Mouse (Mus musculus) urinary bladder, adult 18-20 months (tissue): ENCODE results near the gene Unc119.

Experiments used
- DNase-seq, 2 experiments: peaks; one replicate each; pipeline ENCODE4 v3.0.0; 2022; ENCODE audit warnings: low spot score in 2 of 2, mixed read lengths in 2 of 2

Gene Unc119

GRCm38 (mm10) chr11:78371711-78372110 lies 28.4 kb downstream of the Unc119 start:
- DNase-seq = no peak

- DNase-seq = no peak
These were observed 28.9 kb downstream of the Unc119 start for GRCm38 (mm10) chr11:78372166-78372565.

GRCm38 (mm10) chr11:78372610-78373009 lies 29.3 kb downstream of the Unc119 start:
- no peak for DNase-seq

GRCm38 (mm10) chr11:78374147-78374546 lies 30.9 kb downstream of the Unc119 start:
- DNase-seq = no peak

DNA sequence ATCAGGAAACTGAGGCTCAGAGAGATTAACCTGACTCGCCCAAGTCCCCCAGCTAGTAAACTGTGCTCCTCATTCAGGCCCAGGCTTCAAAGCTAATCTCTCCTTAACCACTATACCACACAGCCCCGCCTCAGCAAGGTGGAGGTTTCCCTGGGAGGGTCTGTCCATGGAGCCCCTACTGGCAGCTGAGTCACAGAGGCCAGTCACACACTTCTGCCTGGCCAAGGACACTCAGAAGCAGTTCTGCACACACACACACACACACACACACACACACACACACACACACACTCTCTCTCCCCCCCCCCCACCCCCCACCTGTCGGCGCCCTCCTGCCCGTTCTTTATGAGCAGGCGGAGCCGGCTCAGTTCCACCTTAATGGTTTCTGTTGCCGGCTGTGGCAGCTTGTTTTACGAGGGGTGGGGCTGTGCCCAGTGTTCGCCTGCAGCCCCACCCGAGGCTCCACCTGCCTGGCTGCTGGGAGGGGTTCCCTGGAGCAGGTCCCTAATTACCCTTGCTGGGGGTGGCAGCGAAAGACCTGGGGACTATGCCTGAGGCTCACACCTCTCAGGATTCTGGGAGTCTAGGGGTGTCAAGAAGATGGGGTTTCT lies 34.4 kb downstream of the Unc119 start:
- peak; percentile 34 to 57 for DNase-seq

DNA sequence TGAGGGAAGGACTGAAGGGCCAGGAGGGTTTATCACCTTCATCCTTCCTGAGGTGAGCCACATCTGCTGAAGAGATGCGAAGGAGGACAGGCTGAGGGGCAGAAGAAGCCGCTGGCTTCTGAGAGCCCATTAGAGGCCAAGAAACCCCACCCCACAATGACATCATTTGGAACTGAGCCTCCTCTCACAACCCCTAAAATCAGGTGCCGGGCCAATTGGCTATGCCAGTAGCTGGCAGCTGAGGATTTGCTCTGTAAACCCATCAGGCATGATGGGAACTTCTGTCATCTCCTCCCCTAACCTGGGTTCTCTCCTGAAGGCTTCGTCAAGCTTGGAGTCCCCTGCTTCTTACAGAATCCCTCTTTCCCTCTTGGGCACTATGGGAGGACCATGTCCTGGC lies 37.1 kb downstream of the Unc119 start:
- DNase-seq = no peak

GRCm38 (mm10) chr11:78380996-78381395 lies 37.7 kb downstream of the Unc119 start:
- DNase-seq = no peak

DNA sequence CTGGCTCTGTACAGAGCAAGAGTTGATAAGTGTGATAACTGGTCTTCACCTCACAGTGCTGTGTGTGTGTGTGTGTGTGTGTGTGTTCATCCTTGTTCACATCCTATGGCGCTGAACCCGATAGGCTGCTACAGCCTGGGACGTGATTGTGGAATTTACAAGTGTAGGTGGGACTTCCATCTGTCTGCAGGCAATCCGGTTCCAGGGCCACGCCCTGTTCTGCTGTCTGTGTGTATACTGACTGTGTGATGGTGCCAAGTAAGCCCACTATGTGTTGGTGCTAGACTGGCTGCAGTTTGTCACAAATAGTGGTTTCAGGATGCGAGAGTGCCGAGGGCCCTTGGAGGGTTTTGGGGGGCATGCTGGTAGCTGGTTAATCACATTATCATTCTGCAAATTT lies 39.0 kb downstream of the Unc119 start:
- no peak for DNase-seq

DNA sequence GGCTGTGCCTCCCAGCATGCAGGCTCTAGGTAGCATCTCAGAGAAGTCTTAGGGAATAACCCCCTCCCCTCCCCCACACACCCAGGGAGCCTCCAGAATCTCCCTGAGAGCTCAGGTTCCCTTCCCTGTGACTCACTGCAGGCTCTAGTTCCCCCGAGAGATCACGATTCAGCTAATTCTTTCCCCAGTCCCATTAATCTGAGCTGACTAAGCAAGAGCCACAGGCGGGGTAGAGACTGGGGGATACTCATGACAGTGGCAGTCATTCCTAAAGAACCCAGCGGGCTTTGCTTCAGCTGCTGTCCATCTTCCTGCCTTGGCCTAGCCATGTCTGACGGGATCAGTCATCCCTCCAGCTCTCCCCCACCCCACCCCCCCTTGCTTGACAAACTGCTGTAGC lies 39.4 kb downstream of the Unc119 start:
- no peak for DNase-seq

DNA sequence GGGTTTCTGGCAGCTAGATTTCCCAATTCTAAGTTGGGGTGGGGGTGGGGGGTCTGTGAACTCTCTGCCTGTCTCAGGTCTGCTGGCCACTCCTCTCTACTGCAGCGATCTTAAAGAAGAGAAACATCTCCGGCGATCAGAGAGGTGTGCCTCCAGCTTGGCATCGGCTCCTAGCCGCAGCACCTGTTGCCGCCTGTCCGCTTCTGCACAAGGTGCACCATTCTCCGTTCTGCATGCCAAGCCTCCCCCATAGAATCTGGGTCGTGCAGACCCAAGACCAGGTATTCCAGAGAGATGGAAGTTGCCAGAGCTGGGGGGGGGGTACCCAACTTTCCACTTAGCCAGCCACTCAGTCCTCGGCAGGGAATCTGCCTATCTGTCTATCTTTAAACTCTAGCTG lies 42.5 kb downstream of the Unc119 start:
- DNase-seq = no peak

GRCm38 (mm10) chr11:78386508-78387043 lies 43.3 kb downstream of the Unc119 start, which contains the start of gene Foxn1:
Gene Foxn1 (minus strand): TSS chr11:78386558.
- peak; percentile 27 to 60 for DNase-seq

- no peak for DNase-seq
These were observed 49.4 kb downstream of the Unc119 start for GRCm38 (mm10) chr11:78392728-78393127.

GRCm38 (mm10) chr11:78396950-78397349 lies 53.7 kb downstream of the Unc119 start:
- DNase-seq = no peak

GRCm38 (mm10) chr11:78397397-78397796 lies 54.1 kb downstream of the Unc119 start:
- peak; percentile 44 to 60 for DNase-seq

DNA sequence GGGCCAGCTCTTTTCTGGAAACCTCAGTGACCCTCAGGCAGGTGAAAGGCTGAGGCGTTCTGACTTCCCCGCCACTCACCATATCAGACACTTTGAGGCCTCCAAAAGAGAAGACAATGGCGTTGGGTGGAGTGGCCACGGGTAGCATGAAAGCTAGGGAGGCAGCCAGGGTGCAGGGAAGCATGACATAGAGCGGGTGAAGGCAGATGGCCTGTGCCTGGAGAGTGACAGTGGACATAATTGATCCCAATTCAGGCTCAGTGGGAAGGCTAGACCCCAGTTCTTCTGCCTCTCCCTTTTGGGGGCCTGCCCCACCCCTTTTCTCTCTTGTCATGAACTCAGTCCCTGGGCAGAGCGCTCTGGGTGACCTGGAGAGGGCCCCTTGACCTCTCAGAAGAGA lies 54.9 kb downstream of the Unc119 start:
- DNase-seq = no peak
